Mouse (Mus musculus) spleen, adult 2 months (tissue): ENCODE measurements around the gene Rad51b.

Source experiments
- CTCF ChIP-seq: fragments of 200-500 bp; IDR thresholded peaks from 2 replicates; pipeline ENCODE4 v1.5.1; 2011; ENCODE audit warnings: mild to moderate bottlenecking, inconsistent platforms; ENCODE audit not compliant: insufficient read depth, insufficient read length, insufficient replicate concordance; ENCODE audit errors: extremely low read depth
- POLR2A ChIP-seq: fragments of 200-500 bp; IDR thresholded peaks from 2 replicates; pipeline ENCODE4 v1.6.1; 2011; ENCODE audit warnings: low read depth, low read length, inconsistent platforms

DNA sequence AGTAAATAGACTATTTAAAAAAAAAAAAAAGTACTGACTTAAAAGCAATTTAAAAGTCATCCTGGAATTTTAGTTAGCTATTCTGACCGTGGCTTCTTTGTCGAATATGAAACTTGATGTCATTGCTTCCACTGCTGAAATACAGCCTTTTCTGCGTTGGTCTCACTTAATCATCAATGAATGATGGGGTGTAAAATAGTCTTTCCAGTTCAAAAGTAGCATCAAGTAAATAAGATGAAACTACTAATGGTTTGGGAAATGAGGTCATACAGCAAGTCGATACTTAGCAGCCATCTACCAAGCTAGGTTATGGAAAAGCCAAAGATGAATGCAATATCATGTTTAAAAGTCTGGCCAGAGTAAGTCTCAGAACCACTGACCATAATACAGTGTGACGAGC, 491.3 kb downstream of the Rad51b start:
- TF ChIP-seq CTCF (no peak), POLR2A (no peak)
